Mouse (Mus musculus): ENCODE results near the gene Tarbp1.
A peak's percentile ranks its signal among the peaks of the same experiment; 100 is the strongest.

GRCm38 (mm10) chr8:126382749-126383148, 92.1 kb downstream of the Tarbp1 start:
- TF ChIP-seq CTCF (IDR thresholded peaks at IDR 0.05; ENCODE audit: low read depth) (peak; percentile 54), EP300 (IDR thresholded peaks at IDR 0.05; ENCODE audit: low read depth) (no peak)

Data from heart, postnatal 0 days (tissue).